Mouse (Mus musculus) liver, postnatal 0 days (tissue): Measurements from ENCODE around the gene Hyls1.

Experiments used
- CTCF ChIP-seq: sonication (generic); IDR thresholded peaks from 2 replicates; pipeline ENCODE4 v1.5.1; 2016; ENCODE audit warnings: antibody characterized with exemption, low read depth
- EP300 ChIP-seq: IDR thresholded peaks from 2 replicates; pipeline ENCODE4 v1.6.1; 2016; ENCODE audit warnings: antibody characterized with exemption, low read depth, mild to moderate bottlenecking

- TF ChIP-seq CTCF (no peak), EP300 (no peak)
Measured at GRCm38 (mm10) chr9:35535876-35536275, 34.3 kb downstream of the Hyls1 start.
